Mouse (Mus musculus) retina, embryonic 14.5 days (tissue): Measurements from ENCODE around the gene Car8.

Experiments
- DNase-seq: peaks from one replicate; pipeline ENCODE4 v3.0.0-alpha.2; 2015; ENCODE audit warnings: low spot score

The Car8 gene

DNA sequence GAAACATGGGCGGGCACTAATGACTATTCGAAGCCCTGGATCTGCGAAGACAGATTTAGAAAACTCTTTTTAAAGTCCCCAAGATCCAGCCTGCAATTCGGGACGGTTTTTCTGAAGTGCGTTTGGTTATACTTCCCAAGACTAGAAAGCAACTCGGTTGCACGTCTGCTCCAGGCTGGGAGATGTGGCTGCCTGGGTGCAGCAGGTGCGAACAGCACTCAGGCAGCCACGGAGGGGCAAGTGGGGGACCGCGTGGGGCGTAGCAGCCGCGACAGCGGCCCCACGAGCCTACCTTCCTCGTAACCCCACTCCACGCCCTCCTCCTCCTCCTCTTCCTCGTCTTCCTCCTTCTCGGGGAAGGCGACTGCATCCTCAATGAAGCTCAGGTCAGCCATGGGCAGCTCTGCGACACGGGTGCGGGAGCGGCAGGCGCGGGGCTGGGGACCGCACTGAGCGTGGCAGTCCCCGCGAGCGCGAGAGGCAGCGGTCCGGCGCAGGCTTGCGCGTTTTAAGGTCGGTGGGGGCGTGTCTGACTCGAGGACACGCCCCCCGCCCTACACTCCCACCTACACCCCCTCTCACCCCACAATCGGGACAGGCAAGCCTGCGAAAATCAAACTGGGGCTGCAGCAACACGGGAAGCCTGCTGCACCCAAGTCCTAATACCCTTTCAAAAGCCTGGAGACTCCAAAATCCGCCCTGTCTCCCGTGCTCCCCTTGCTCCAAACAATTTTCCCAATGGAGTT lies at the start of gene Car8:
Car8 (minus strand) TSS at position 482 of the 746 bp plus-strand sequence.
- peak; percentile 67 for DNase-seq

DNA sequence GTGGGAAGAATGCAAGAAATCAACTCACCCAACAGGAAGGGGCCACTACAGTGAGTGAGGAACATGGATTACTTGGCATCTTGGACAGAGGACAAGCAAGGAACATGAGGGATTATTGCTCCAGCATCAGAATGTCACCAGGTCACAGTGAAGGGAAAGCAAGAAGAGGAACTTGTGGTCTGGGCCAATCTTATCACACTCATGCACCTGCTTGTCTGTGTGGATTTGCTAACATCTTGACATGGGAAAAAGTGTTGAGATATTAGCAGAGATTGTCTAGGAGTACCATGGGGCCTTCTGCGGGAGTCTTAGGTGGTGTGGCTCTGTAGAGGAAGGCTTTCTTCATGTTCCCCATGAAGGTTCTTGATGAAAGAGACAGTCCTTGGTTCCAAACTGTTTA lies 46.1 kb upstream of the Car8 start:
- no peak for DNase-seq

DNA sequence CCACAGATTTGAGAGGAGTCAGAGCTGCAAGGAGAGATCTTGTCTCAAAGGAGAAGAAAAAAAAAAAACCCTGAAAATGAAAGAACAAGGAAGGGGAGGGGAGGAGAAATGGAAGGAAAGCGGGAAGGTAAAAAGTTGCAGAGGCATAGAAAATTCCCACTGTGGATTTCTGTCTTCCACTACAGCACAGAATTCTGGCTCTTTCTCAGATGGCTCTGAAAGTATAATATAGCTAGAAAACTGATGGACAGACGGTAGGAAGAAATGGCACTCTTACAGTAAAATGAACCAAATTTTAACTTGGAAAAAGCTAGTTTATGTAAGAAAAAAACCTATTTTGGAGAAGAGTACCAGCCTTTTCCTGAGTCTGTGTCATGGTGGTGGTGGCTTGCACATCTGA lies 39.3 kb upstream of the Car8 start:
- no peak for DNase-seq

DNA sequence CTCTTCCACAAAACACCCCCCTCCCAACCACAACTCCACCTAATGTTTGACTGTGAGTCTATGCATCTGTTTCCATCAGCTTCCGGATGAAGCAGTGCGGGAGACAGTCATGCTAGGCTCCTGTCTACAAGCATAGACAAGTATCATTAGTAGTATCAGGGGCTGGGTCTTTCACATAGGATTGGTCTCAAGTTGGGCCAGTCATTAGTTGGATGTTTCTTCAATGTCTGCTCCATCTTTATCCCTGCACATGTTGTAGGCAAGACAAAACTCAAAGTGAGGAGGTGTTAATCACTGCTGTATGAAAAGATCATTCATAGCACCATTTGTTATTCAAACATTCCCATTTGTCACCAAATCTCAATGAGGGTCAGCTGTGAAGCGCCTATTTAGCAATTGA lies 11.0 kb upstream of the Car8 start:
- no peak for DNase-seq

DNA sequence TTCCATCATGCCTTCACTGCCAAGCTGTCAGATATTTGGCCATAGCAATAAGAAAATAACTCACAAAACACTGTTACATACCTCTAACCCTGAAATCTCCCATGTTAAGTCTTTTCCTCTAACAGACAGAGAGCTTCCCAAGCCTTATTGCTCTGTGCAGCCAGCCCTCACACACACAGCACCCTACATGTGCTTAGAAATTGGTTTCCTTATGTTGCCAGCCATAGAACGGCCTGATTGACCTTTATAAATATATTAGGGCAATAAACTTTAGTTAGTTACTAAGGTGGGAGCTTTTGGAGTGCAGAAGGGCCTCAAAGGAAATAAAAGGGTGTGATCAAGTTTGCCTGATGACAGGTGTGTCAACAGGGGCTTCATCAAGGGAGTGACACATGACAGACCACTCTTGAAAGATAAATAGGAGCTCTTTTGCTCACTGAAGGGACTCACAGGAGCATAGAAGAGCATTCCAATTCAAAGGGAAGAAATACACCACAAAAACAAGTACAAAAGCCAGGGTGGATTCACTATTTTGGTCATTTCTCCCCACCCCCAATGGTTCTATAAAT lies 6.7 kb upstream of the Car8 start:
- no peak for DNase-seq

DNA sequence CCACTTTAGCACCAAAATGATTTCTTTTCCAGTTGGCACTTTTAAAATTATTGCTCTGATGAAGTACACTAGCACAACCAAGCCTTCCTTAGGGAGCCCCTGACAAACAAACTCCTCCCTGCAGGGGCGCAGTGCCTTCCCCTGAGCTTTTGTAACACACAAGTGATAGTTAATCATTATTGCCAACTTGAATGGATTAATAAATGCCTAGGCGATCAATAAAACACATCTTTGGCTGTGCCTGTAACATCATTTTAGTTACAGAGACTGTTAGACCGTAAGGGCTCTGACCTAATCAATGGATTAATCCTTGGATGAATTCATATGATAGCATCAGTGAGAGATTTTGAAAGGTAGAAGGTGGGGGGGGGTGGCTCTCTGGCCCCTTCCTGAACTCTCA lies 6.2 kb upstream of the Car8 start:
- no peak for DNase-seq

DNA sequence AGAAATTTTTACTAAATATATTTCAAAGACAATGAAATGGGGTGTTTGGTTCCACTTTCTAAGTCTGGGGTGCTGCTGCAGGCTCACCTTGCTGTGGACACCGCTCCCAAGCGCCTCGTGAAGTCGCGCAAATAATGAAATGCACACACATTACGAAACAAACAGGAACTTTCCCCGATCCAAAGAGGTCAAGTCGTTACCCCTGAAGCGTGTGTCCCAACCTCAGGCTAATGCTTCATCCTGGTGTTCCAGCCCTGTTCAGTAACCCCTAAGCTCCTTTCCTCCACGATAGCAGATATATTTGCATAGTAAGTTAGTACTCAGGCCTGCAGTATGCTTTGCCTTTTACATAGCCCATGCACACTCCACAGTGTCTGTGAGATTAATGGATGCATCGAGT lies 858 bp upstream of the Car8 start:
- no peak for DNase-seq

DNA sequence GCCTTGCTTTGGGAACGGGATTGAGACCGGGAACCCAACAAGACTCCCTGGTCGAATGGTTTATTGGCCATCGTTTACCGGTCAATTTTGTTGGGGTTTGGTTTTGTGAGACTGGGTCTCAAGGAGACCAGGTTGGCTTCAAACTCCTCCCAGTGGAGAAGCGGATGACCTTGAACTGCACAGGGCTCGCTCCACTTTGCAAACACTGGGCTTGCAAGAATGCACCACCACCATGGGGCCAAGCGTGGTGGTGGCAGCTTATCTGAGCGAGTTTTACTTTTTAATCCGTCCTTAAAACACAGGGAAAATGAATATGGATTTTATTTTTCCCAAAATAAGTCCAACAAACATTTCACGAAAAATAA lies 447 bp upstream of the Car8 start:
- no peak for DNase-seq

DNA sequence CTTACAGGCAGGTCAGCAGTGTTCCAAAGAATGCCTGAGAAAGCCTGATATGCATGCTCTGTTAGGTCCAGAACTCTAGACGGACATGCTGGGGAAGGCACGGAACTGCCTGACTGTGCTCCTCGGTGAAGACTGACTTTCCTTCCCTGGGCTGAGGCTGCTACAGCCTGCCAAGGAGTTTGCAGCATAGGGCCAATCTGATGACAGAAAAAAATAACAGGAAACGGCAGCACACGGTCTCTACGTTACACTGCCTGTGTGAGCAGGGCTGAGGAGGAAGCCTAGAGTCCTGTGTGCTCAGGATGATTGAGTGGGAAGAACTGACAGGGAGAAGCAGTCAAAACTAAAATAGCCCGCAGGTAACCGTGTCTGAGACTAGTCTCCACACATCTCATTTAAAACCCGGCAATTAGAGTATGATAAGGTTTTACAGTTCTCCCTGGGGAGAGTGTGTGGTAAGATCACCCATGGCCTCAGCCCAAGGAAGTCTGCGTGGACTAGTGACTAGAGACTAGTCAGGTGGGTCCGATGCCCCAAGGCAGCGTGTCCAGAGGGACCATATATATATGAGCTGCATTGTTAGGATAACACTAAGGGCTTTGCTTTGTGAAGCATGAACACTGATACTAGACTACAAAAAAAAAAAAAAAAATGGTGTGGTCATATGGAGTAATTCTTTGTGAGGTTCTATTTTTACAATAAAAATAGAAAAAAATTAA lies 6.3 kb downstream of the Car8 start:
- no peak for DNase-seq

DNA sequence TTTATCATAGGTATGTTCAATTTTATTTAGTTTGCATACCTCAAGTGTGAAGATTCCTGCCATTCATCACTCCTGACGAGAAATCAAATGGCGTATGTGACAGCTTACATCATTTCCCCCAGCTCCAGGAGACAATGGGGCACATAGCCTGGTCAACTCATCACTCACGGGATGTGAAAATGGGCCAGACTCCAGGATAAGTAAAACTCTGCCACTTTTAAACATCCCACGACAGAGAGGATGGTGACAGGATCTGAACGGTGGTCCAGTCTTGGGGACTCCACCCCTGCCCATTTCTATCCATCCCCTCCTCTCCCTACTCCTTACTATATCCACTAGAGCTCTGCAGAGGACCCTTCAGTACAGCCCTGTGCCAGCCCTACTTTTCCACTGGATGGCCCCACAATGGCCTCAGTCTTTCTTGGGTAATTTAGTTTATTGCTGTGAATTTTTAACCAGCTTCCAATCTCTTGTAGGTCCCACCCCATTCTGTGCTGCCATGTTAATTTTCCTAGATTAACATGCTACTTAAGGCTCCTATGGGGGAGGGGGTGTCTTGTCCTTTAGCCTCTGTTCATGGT lies 7.5 kb downstream of the Car8 start:
- no peak for DNase-seq

DNA sequence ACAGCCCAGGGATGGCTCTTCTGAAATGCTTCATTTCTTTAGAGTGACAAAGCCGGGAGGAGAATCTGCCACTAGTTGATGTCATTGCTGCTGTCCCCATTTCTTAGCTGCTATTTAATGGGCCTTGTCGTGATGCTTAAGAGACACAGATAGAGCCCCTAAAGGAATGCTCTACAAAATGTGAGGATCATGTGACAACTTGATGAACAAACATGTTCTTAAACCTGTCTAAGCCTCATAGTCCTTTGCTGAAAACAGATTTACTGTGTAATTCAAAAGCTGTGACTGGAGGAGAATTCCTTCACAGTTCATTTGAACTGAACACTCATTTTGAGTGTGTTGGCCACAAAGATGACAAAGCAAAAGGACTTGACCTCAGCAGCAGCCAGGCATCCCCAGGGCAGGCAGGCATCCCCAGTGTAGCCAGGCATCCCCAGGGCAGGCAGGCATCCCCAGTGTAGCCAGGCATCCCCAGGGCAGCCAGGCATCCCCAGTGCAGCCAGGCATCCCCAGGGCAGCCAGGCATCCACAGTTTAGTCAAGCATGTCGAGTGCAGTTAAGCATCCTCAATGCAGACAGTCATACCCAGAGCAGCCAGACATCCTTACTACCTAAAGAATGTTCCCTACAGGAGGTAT lies 9.1 kb downstream of the Car8 start:
- peak; percentile 21 for DNase-seq

DNA sequence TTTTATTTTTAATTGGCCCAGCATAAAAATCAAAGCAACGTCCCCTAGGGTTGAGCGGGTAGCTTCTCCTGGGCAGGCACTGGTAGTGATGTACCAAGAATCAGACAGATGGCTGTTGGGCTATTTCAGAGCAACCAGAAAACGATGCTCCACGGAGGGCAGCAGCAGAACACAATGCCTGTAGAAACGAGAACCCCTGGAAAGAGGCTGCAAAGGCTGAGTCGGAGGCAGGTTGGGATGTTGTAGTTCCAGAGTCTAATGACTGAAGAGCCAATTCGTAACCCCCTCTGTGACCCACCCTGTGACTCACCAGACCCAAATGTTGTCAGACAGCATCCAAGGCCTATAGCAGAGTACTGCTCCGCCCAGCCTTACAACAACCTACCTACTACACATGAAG lies 19.9 kb downstream of the Car8 start:
- DNase-seq, result no peak

DNA sequence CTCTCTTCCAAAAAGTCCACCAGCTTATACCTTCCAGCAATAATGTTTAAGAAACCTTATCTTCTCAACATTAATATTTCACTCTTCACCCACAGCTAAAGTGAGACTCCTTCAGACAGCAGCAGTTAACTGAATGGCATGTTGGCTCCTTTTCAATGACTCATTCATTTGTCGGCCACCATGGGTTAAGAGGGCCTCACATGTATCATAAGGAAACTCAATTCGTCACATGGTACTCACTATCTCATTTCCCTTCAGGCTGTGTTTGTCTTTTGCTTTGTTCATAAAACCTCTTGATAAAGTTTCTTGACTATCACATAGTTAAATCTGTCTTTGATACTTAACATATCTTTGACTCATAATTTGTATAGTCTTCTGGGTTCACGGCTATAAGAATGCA lies 20.8 kb downstream of the Car8 start:
- DNase-seq, result no peak

DNA sequence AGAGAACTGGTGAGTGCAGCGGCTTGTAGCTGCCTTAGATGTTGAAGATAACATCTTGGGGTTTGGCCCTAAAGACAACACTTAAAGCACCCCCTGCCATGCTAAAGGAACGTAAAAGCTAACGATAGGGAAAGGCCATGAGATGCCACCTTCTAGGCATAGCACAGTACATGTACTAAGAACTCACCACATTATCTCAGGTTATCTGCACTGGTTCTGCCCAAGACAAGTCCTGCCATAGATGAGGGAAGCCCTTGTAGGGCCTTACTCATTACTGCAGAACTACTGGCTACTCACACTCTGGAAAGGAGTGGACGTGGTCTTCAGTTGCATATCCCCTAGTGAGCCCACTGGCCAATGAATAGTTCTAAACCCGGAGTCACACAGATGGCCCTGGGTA lies 21.6 kb downstream of the Car8 start:
- no peak for DNase-seq

DNA sequence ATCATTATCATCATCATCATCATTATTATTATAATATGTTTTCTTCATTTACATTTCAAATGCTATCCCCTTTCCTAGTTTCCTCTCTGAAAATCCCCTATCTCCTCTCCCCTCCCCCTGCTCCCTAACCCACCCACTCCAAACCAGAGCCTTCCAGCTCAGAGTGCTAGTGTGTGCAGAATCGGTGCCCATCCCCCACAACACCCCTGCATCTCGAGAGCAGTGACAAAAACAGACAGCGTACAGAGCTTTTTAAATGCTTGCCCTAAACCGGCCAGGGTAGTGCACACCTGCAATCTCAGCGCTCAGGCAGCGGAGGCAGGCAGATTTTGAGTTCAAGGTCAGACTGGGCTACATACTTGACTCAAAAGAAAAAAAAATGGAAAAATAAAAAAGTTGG lies 22.3 kb downstream of the Car8 start:
- DNase-seq, result no peak

DNA sequence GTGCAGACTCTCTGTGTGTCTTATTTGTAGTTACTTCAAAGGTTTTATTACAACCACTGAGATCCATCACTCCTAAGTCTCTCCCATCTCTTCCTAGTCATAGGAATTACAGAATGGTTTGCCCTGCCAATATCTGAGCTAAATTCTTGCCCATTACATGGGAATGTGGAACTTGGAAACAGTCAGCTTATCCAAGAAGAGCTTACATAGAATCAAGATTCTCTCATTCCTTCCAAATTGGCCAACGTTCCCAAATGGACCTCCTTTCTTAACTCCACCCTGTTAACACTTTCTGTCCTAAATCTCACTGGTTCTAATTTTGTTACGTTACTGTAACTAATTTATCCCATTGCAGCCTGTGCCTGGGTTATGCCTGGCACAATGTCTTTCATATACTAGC lies 25.2 kb downstream of the Car8 start:
- no peak for DNase-seq

DNA sequence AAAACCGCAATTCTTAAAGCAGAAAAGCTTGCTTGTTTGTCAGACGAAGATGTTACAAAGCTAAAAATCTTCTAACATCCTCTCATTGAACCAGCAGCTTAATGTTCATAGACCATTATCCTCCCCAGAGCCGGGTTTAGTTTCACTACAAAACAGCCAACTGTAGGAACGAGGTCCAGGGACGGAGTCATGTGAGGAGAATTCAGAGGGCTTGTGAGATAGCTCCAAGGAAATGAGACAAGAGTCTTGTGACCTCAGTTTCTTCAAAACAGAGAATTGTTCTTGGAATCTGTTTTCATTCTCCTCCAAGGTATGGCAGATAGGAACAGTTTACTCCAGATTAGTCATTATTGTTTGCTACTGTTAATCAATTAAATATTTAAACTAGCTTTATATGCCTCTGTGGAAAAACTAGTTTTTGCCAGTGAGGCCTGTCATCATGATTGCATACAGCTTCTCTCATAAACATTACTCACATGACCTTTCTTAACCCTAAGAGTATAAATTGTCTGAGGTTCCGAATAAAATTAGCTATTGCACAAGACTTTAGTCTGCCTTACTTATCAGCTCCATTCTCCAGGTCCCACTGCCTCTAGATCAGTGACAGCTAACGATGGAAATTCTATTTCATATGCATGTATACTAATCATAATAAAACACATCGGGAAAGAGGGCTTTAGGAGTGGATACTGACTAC lies 25.8 kb downstream of the Car8 start:
- no peak for DNase-seq

DNA sequence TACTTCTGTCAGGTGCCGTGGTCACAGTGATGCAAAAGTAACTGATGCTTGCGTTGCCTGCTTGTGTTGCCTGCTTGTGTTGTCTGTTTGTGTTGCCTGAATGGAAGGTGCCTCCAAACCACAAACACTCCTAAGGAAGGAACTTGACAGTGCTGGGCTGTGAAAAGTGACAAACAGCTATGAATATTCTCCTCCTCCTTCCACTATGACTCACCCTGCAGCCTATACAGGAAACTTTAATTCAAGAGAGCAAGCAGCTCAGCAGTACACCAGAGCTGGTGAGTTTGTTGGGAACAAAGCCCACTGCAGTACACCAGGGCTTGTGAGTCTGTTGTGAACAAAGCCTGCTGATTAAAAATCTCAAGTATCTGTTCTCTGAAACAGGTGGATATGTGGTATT lies 28.4 kb downstream of the Car8 start:
- no peak for DNase-seq

DNA sequence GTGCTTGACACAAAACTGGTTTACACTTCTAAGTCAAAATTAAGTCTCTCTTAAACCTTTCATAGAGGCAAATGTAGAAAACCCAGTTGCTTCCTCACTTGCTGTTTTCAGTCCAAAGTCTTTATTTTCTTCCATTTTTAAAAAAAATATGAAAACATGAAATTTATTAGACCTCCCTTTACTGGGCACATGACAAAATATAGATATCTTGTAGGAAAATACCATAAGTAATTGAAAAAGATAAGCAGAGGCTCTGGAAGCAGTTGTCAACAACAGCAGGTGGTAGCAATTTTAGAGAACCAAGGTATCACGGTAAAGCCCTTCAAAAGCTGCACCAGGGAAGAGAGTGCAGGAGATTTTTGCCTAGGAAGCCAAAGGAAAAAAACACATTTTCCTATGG lies 30.9 kb downstream of the Car8 start:
- no peak for DNase-seq

DNA sequence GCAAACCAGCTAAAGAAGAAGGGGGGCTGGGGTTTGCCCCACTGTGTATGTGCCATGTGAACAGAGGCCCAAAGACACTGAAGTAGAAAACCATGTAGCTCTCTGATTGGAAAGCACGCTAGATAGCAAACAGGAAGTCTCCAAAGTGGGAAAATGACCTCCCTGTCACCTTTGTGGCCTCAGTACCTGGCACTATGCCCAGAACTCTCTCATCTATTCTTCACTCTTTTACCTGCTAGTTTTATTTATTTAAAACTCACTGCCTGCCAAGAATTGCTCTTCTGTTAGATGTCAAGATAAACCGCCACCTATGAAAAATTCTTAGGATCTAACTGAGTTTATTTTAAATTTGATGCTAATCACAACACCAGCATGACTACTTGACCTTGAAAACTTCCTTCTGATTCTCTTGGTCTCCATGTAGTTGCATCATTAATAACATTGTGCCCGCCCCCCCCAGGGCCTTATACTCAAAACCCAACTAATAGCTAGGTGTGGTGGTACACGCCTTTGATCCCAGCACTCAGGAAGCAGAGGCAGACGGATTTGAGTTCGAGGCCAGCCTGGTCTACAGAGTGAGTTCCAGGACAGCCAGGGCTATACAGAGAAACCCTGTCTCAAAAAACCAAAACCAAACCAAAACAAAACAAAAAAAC lies 31.8 kb downstream of the Car8 start:
- DNase-seq, result no peak

DNA sequence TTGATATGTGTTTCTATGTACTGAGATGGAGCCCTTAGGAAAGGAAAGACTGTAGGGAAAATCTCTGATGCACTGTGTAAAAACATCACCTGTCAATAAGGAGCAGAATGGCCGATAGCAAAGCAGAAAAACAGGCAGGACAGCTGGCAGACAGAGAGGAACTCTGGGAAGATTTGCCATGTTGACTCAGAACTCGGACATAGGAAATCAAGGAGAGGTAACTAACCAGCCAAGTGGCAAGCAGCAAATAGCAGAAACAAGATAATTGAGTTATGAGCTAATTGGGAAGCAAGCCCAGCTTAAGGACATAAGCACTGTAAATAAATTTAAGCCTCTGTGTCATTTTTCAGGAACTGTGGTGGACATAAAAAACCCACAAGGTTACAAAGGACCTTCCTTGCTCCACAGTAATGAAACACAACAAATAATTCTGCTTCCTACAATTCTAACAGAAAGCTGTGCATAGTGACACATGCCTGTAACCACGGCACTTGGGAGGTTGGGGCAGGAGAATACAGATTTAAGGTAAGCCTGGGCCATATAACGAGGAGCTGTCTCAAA lies 33.7 kb downstream of the Car8 start:
- DNase-seq, result no peak
